Mouse (Mus musculus) bone marrow macrophage, adult 2 months (primary cell): Measurements from ENCODE around the gene Fam69b.

Experiments used
- CTCF ChIP-seq: IDR thresholded peaks from 2 replicates; pipeline ENCODE4 v1.5.1; 2012; ENCODE audit warnings: low read depth, mild to moderate bottlenecking, low read length, moderate library complexity
- POLR2A ChIP-seq: IDR thresholded peaks from 2 replicates; pipeline ENCODE4 v1.6.1; 2012; ENCODE audit warnings: mild to moderate bottlenecking, low read depth, low read length, borderline replicate concordance

DNA sequence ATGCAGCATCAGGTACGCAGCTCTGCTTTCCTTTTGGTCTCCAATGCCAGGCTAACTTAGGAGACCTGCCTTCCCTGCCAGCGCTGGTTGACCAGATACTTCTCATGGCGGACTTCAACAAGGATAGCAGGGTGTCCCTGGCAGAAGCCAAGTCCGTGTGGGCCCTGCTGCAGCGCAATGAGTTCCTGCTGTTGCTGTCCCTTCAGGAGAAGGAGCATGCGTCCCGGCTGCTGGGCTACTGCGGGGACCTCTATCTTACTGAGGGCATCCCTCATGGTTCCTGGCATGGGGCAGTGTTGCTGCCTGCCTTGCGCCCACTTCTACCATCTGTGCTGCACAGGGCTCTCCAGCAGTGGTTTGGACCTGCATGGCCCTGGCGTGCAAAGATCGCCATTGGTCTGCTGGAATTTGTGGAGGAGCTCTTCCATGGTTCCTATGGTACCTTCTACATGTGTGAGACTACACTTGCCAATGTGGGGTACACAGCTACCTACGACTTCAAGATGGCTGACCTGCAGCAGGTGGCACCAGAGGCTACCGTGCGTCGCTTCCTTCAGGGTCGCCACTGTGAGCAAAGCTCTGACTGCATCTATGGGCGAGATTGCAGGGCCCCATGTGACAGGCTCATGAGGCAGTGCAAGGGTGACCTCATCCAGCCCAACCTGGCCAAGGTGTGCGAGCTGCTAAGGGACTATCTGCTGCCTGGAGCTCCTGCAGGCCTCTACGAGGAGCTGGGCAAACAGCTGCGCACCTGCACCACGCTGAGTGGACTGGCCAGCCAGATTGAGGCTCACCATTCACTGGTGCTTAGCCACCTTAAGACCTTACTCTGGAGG, 7.5 kb downstream of the Fam69b start:
- TF ChIP-seq CTCF (no peak), POLR2A (no peak)
